Mouse (Mus musculus) E14TG2a.4 (cell line): Measurements from ENCODE around the gene Rapgef5.

Experiments
- CTCF ChIP-seq: conservative IDR thresholded peaks from 2 replicates; pipeline ENCODE4 v1.5.1; 2014; ENCODE audit warnings: low read length
- POU5F1 ChIP-seq: IDR thresholded peaks from 2 replicates; pipeline ENCODE4 v1.6.1; 2014; ENCODE audit warnings: low read length, borderline replicate concordance

DNA sequence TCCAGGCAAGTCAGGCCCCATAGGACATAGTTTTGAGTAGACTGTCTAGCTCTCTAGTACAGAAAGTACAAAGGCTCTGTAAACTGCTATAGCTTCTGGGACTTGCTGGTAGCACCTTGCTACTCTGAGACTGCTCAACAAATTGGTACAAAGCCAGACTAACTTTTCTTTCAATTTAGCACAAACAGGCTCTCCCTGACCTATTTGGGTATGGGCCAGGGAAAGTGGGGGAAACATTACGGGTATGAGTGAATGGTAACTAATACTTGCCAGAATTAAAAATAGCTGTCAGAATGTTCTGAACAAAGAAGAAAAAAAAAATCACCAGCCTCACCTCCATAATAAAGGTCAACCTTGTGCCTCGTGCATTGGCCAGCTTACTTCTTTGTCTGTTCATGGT is 24.1 kb downstream of the Rapgef5 start:
- TF ChIP-seq POU5F1 (no peak), CTCF (no peak)
